ENCODE assay signal across 8 mouse cellular contexts in the genomic region with DNA sequence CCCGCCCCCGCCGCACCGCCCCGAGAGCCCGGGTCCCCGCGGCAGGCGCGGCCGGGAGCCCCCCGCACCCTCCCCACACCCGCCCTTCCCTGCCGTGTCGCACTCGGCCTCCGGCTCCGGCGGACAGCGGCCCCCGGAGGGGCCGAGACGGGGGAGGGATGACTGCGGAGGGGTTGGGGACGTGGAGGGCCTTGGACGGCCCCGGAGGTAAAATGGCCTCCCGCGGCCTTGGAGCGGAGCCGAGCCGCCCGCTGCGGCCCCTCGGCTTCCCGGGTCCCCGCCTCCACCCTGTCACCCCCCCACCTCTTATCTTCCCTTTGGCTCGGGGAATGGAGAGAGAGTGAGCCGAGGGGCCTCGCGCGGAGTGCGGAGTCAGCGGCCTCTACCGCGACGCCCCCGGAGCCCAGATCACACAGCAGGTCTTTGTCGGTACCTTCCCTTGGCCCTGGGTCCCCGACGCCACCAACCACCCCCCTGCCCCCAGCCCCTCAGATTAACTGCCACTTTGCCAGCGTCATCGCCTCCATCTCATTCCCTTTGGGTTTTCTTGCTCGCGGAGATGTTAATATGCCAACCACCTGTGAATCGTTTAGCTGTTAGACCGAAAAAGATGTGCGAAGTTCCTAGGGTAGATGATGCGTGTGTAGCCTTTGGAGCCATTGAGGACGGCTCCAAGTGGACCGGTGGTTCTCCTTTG. TPM values are rescaled to one million over a fixed set of nuclear protein-coding genes. Genes with fewer than 3 reads are reported as not detected.
DNase-seq lines count a peak whose midpoint lies in the region; ATAC-seq and TF ChIP-seq lines count a peak whose summit lies in the region.

No protein-coding gene starts in this region.

- H3K27me3 ChIP-seq in forebrain, embryonic 10.5 days (ENCODE audit: poor library complexity, severe bottlenecking) = peaks cover 10% of the 10 kb centered on the region; the same call in 1 of the 2 replicates
- H3K27me3 ChIP-seq in hindbrain, embryonic 12.5 days = peaks cover 5% of the 10 kb centered on the region; the same call in 1 of the 2 replicates
- no peaks in the 10 kb centered on the region for H3K27me3 ChIP-seq in myocyte (ENCODE audit: control insufficient read depth, insufficient read depth, insufficient read length)
- H3K27me3 ChIP-seq in stomach, postnatal 0 days (ENCODE audit: control insufficient read depth, insufficient read depth, low read length) = no peaks in the 10 kb centered on the region

- intact Hi-C loops in left cerebral cortex, postnatal 36 days (cut with DNase I) = loop anchor here (5.0 to 10.0 kb wide), 2 partner anchors 126 to 206 kb away; a partner anchor contains a TSS
- intact Hi-C loops in left cerebral cortex, postnatal 25 days (cut with DNase I) = loop anchor here (5.0 to 10.0 kb wide), 2 partner anchors 121 to 724 kb away; a partner anchor contains a TSS

- H3K9ac ChIP-seq in hindbrain, embryonic 12.5 days = peak overlapping the region; percentile 99
- H3K9ac ChIP-seq in stomach, postnatal 0 days (ENCODE audit: low read length) = peak overlapping the region; percentile 99

- TF ChIP-seq POLR2A in myocyte (IDR thresholded peaks at IDR 0.05; ENCODE audit: insufficient read length, low read depth) = peak; percentile 33

- H3K4me3 ChIP-seq in forebrain, embryonic 10.5 days = peak overlapping the region; percentile 99
- H3K4me3 ChIP-seq in hindbrain, embryonic 12.5 days = peak overlapping the region; percentile 99
- H3K4me3 ChIP-seq in myocyte = peak overlapping the region; percentile 46
- peak overlapping the region; percentile 98 for H3K4me3 ChIP-seq in stomach, postnatal 0 days (ENCODE audit: low read depth, low read length)

- H3K4me2 ChIP-seq in hindbrain, embryonic 12.5 days (replicated peaks) = peak overlapping the region; percentile 90
- H3K4me2 ChIP-seq in myocyte (ENCODE audit: low read depth) = peak overlapping the region; percentile 63
- peak overlapping the region; percentile 74 for H3K4me2 ChIP-seq in stomach, postnatal 0 days (replicated peaks; ENCODE audit: low read depth)

- H3ac ChIP-seq in myocyte (ENCODE audit: control insufficient read depth, insufficient read length) = peak overlapping the region; percentile 76

- peaks cover 54% of the 10 kb centered on the region for H3K79me2 ChIP-seq in myocyte (ENCODE audit: control insufficient read depth, insufficient read depth)

- ATAC-seq in hindbrain, embryonic 12.5 days (ENCODE audit: low FRiP score) = peak; percentile 70
- peak; percentile 65 for ATAC-seq in stomach, postnatal 0 days (ENCODE audit: low FRiP score, low TSS enrichment)

- peak; percentile 37 to 43 for DNase-seq in left cerebral cortex, postnatal 36 days (ENCODE audit: low spot score in 2 of 2)
- no peak for DNase-seq in left cerebral cortex, postnatal 25 days (ENCODE audit: low spot score in 2 of 2)
- DNase-seq in c-Kit-positive CD71-negative TER-119-negative erythroid progenitor cells, embryonic 14.5 days (ENCODE audit: low read depth) = peak; percentile 22
- peak; percentile 56 for DNase-seq in forebrain, embryonic 10.5 days (ENCODE audit: extremely low spot score, low spot score)
- DNase-seq in liver = peak; percentile 80
- peak; percentile 79 for DNase-seq in stomach, postnatal 0 days (ENCODE audit: low spot score)

- peak overlapping the region; percentile 99 for H3K27ac ChIP-seq in forebrain, embryonic 10.5 days
- H3K27ac ChIP-seq in hindbrain, embryonic 12.5 days = peak overlapping the region; percentile 96
- peak overlapping the region; percentile 97 for H3K27ac ChIP-seq in stomach, postnatal 0 days (replicated peaks)

- under 1% methylated on average over 56 of the region's 61 CpGs for WGBS in forebrain, embryonic 10.5 days
- WGBS in hindbrain, embryonic 12.5 days = 0% methylated on average over 42 of the region's 61 CpGs
- WGBS in stomach, postnatal 0 days = 1% methylated on average over 39 of the region's 61 CpGs

- H3K36me3 ChIP-seq in forebrain, embryonic 10.5 days (replicated peaks) = peaks cover 28% of the 10 kb centered on the region
- H3K36me3 ChIP-seq in hindbrain, embryonic 12.5 days = no peaks in the 10 kb centered on the region
- peaks cover 11% of the 10 kb centered on the region for H3K36me3 ChIP-seq in myocyte (ENCODE audit: control insufficient read depth, insufficient read depth)
- H3K36me3 ChIP-seq in stomach, postnatal 0 days (ENCODE audit: control insufficient read depth, insufficient read depth, low read length) = no peaks in the 10 kb centered on the region

- no peaks in the 10 kb centered on the region for H3K9me3 ChIP-seq in forebrain, embryonic 10.5 days
- no peaks in the 10 kb centered on the region for H3K9me3 ChIP-seq in hindbrain, embryonic 12.5 days (replicated peaks)
- H3K9me3 ChIP-seq in stomach, postnatal 0 days (ENCODE audit: control insufficient read depth, low read length) = no peaks in the 10 kb centered on the region

- peaks cover 34% of the 10 kb centered on the region for H3K4me1 ChIP-seq in forebrain, embryonic 10.5 days
- H3K4me1 ChIP-seq in hindbrain, embryonic 12.5 days = peaks cover 15% of the 10 kb centered on the region
- H3K4me1 ChIP-seq in stomach, postnatal 0 days (replicated peaks; ENCODE audit: control insufficient read depth, insufficient read depth) = no peaks in the 10 kb centered on the region

- no peak for TF ChIP-seq EP300 in stomach, postnatal 0 days (optimal IDR thresholded peaks at IDR 0.05)

- TF ChIP-seq CTCF in stomach, postnatal 0 days (IDR thresholded peaks at IDR 0.05; ENCODE audit: low read depth) = no peak

TF ChIP-seq in myocyte, 11 proteins besides CTCF, POLR2A, EP300 and RAD21:
- TF ChIP-seq MYOG (IDR thresholded peaks at IDR 0.05; ENCODE audit: control insufficient read depth in 1 of 3, insufficient read depth in 1 of 3, insufficient read length in 2 of 3, low read depth in 2 of 3) (no peak), MYOD1 (IDR thresholded peaks at IDR 0.05; ENCODE audit: control insufficient read depth in 1 of 3, insufficient read length in 2 of 3, low read depth in 2 of 3) (peak in 1 of 3 experiments; percentile 2)
TF ChIP-seq in myocyte: peak in this region for 1.

RNA-seq across cellular contexts. Expression of a gene that starts 0.9 kb away (rescaled TPM):
- total RNA-seq in left cerebral cortex, postnatal 36 days (2021) = 100 to 1,000 TPM; 331 to 349 TPM
- total RNA-seq in left cerebral cortex, postnatal 25 days (2021) = 100 to 1,000 TPM; 353 to 361 TPM
- polyA plus RNA-seq in forebrain, embryonic 10.5 days (2016; fragmentation: Nextera tagmentation; extraction: Ambion mirVana) = 126 and 135 TPM in 2 replicates
- polyA plus RNA-seq in hindbrain, embryonic 12.5 days (2016; fragmentation: Nextera tagmentation; extraction: Ambion mirVana) = 127 and 132 TPM in 2 replicates
- 35.9 TPM for polyA plus RNA-seq in myocyte (2012; fragmentation: generic; extraction: Trizol)
- polyA plus RNA-seq in stomach, postnatal 0 days (2015; fragmentation: Nextera tagmentation; extraction: Ambion mirVana) = 40.5 and 52.9 TPM in 2 replicates

Comparison
In these comparisons a context has a peak if more than half of its experiments do, and no peak if none do; other contexts are left out.
1. DNase-seq: peak in left cerebral cortex, postnatal 36 days (2 of 2), c-Kit-positive CD71-negative TER-119-negative erythroid progenitor cells, embryonic 14.5 days (single experiment), forebrain, embryonic 10.5 days (single experiment), liver (single experiment) and stomach, postnatal 0 days (single experiment); none in left cerebral cortex, postnatal 25 days (0 of 2).
2. H3K4me3 ChIP-seq: peak in every context shown above with its lines; median percentile 99 in forebrain, embryonic 10.5 days; 99 in hindbrain, embryonic 12.5 days; 98 in stomach, postnatal 0 days; 46 in myocyte.
3. Peak in every context shown above with its lines, with median percentiles within 50 percentile points of each other: H3K27ac ChIP-seq and H3K4me2 ChIP-seq.